8 mouse cellular contexts compared by ENCODE assay signal in the genomic region with DNA sequence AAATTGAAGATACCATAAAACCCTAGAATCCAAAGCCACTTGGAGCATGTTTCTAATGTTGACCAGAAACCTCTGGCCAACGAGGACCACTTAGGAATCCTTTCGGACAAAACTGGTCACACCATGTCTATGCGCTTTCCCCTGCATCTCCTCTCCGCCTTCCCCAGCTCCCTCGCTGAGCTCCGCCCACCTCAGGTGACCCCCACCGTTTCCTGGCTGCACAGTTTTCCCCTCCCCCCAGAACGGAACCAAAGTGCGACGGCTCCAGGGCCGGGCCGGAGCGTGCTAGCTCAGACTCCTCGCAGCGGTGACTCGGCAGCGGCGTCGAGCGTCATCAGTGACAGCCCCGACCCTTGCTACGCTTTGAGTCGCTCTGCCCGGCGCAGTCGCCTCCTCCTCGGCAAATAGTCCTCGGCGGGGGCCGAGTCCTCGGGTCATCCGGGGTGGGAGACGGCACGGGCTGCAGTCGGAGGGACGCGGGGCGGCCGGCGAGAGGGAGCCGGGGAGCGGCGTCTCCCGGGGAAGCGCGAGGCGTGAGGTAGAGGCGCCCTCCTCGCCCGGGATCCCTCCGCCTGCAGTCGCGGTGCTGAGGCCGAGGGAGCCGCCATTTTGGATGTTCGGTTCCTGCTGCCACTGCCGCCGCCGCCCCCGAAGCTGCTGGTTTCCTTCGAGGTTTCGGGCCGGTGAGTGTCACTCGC. TPM values are rescaled to one million over a fixed set of nuclear protein-coding genes. Genes with fewer than 3 reads are reported as not detected.
DNase-seq lines count a peak whose midpoint lies in the region; ATAC-seq lines count a peak whose summit lies in the region.

A gene (plus strand): TSS at position 275 of the 698 bp plus-strand sequence.

- peak; percentile 99 for ATAC-seq in intestine, embryonic 14.5 days (replicated peaks; ENCODE audit: low FRiP score, low TSS enrichment, low read depth)

- 0 out of 2 replicates have a peak, but pooled peaks cover 3% of the 10 kb centered on the region for H3K27me3 ChIP-seq in intestine, embryonic 14.5 days (replicated peaks; ENCODE audit: control insufficient read depth, insufficient read depth, low read length)

- peak within 1 kb of the TSS; percentile 93 for H3K4me2 ChIP-seq in intestine, embryonic 14.5 days (ENCODE audit: low read length)

- H3K4me3 ChIP-seq in intestine, embryonic 14.5 days (ENCODE audit: low read depth, low read length): peak within 1 kb of the TSS; percentile 81

- intact Hi-C loops in left cerebral cortex, postnatal 14 days (cut with DNase I): no loop called here

- H3K9me3 ChIP-seq in intestine, embryonic 14.5 days (ENCODE audit: control insufficient read depth, low read length): no peaks in the 10 kb centered on the region

- no peaks in the 10 kb centered on the region for H3K36me3 ChIP-seq in intestine, embryonic 14.5 days (ENCODE audit: control insufficient read depth, insufficient read depth, low read length)

- H3K27ac ChIP-seq in intestine, embryonic 14.5 days (ENCODE audit: low read depth): peak within 1 kb of the TSS; percentile 98

- H3K4me1 ChIP-seq in intestine, embryonic 14.5 days (replicated peaks; ENCODE audit: control insufficient read depth, insufficient read depth, low read length): peaks cover 16% of the 10 kb centered on the region

- under 1% methylated on average over 54 of the region's 64 CpGs for WGBS in intestine, embryonic 14.5 days

- H3K9ac ChIP-seq in intestine, embryonic 14.5 days (ENCODE audit: low read length): peak within 1 kb of the TSS; percentile 94

- DNase-seq in adrenal gland, adult 18-20 months (ENCODE audit: low spot score in 2 of 2): peak; percentile 91
- peak; percentile 99 for DNase-seq in embryo, embryonic 11 days
- peak; percentile 96 for DNase-seq in gastrocnemius, postnatal 25 days
- DNase-seq in intestine, embryonic 14.5 days (ENCODE audit: low spot score): peak; percentile 97
- DNase-seq in left cerebral cortex, postnatal 14 days (ENCODE audit: low spot score in 2 of 2): peak; percentile 98
- peak; percentile 98 for DNase-seq in mesoderm, embryonic 11.5 days (ENCODE audit: low read depth, low spot score)
- peak; percentile 94 for DNase-seq in right cerebral cortex, postnatal 36 days (ENCODE audit: low spot score in 2 of 2)
- peak; percentile 98 for DNase-seq in yolk sac, embryonic 10.5 days (ENCODE audit: low spot score)

RNA-seq across cellular contexts. Expression of the gene that starts here (rescaled TPM):
- total RNA-seq in adrenal gland, adult 18-20 months (2021): 10 to 100 TPM; 81.8 to 90.5 TPM
- 10 to 100 TPM; 30.5 to 31.9 TPM for total RNA-seq in gastrocnemius, postnatal 25 days (2021)
- polyA plus RNA-seq in intestine, embryonic 14.5 days (2014; fragmentation: Nextera tagmentation; extraction: Ambion mirVana): 34.5 and 37.6 TPM in 2 replicates
- 10 to 100 TPM; 87.0 to 89.6 TPM for total RNA-seq in left cerebral cortex, postnatal 14 days (2021)

Comparison
In these comparisons a context has a peak if more than half of its experiments do, and no peak if none do; other contexts are left out.
1. Peak in every context shown above with its lines: DNase-seq, ATAC-seq, H3K4me3 ChIP-seq and H3K27ac ChIP-seq.